Mouse (Mus musculus): ENCODE data around the gene Nkapd1. TPM values are rescaled to one million over a fixed set of nuclear protein-coding genes. Genes with fewer than 3 reads are reported as not detected.

Nkapd1 gene
- polyA plus RNA-seq (2012; rRNA removed) = 5.2 and 5.3 TPM in 2 replicates

GRCm38 (mm10) chr9:50616766-50617603 lies at the start of gene Nkapd1, which contains the start of gene Pih1d2:
TSS of gene Nkapd1 (minus strand) at chr9:50617464.
TSS of gene Pih1d2 (plus strand) at chr9:50617321.

GRCm38 (mm10) chr9:50659392-50660217 lies 42.3 kb upstream of the Nkapd1 start, which contains the start of gene Dlat:
TSS of gene Dlat (minus strand) at chr9:50659780.

GRCm38 (mm10) chr9:50603189-50603997 lies 13.9 kb downstream of the Nkapd1 start, which contains the start of the genes Sdhd and Timm8b:
TSS of gene Sdhd (minus strand) at chr9:50603812.
TSS of gene Timm8b (plus strand) at chr9:50603910.

GRCm38 (mm10) chr9:50561145-50561917 lies 55.9 kb downstream of the Nkapd1 start, which contains the start of gene Tex12:
TSS of gene Tex12 (minus strand) at chr9:50561325.

Other genes with a start within 250 kb of the Nkapd1 start
- gene Plet1, start 122.9 kb downstream of the Nkapd1 start, polyA plus RNA-seq (2012; rRNA removed) = 0.17 and 0.23 TPM in 2 replicates
- 23.3 and 25.3 TPM in 2 replicates for gene Pts, start 88.7 kb downstream of the Nkapd1 start, polyA plus RNA-seq (2012; rRNA removed)
- 4.8 and 5.8 TPM in 2 replicates for gene Il18, start 62.6 kb downstream of the Nkapd1 start, polyA plus RNA-seq (2012; rRNA removed)
- gene Bco2, start 62.3 kb downstream of the Nkapd1 start, polyA plus RNA-seq (2012; rRNA removed) = 0.21 and 0.35 TPM in 2 replicates
- not detected in 2 replicates for gene Tex12, start 56.1 kb downstream of the Nkapd1 start, polyA plus RNA-seq (2012; rRNA removed)
- 159 and 197 TPM in 2 replicates for gene Sdhd, start 13.7 kb downstream of the Nkapd1 start, polyA plus RNA-seq (2012; rRNA removed)
- 155 and 158 TPM in 2 replicates for gene Timm8b, start 13.6 kb downstream of the Nkapd1 start, polyA plus RNA-seq (2012; rRNA removed)
- gene Pih1d2, start 143 bp downstream of the Nkapd1 start, polyA plus RNA-seq (2012; rRNA removed) = 0.81 and 1.0 TPM in 2 replicates
- gene Dlat, start 42.3 kb upstream of the Nkapd1 start, polyA plus RNA-seq (2012; rRNA removed) = 15.2 and 15.3 TPM in 2 replicates
- gene Dixdc1, start 122.1 kb upstream of the Nkapd1 start, polyA plus RNA-seq (2012; rRNA removed) = 0.62 and 0.83 TPM in 2 replicates
- gene 2310030G06Rik, start 129.1 kb upstream of the Nkapd1 start, polyA plus RNA-seq (2012; rRNA removed) = 1.9 and 2.2 TPM in 2 replicates
- gene Cryab, start 133.9 kb upstream of the Nkapd1 start, polyA plus RNA-seq (2012; rRNA removed) = 1.8 and 3.2 TPM in 2 replicates
- gene Hspb2, start 134.9 kb upstream of the Nkapd1 start, polyA plus RNA-seq (2012; rRNA removed) = 0.22 and 1.2 TPM in 2 replicates
- gene Fdxacb1, start 150.8 kb upstream of the Nkapd1 start, polyA plus RNA-seq (2012; rRNA removed) = 5.0 and 5.7 TPM in 2 replicates
- 9.5 and 10.7 TPM in 2 replicates for gene Alg9, start 157.6 kb upstream of the Nkapd1 start, polyA plus RNA-seq (2012; rRNA removed)
- 10.6 and 13.0 TPM in 2 replicates for gene 1110032A03Rik, start 158.1 kb upstream of the Nkapd1 start, polyA plus RNA-seq (2012; rRNA removed)
- gene Ppp2r1b, start 227.8 kb upstream of the Nkapd1 start, polyA plus RNA-seq (2012; rRNA removed) = 23.1 and 32.1 TPM in 2 replicates